Mouse (Mus musculus): ENCODE results near the gene Ggta1.

Gene Ggta1

GRCm38 (mm10) chr2:35462791-35463281 is at the start of gene Ggta1:
TSS of gene Ggta1 (minus strand) at chr2:35463231.
- DNase-seq (ENCODE audit: low spot score in 2 of 2): no peak

GRCm38 (mm10) chr2:35512226-35512625 is 49.2 kb upstream of the Ggta1 start:
- DNase-seq (ENCODE audit: low spot score in 2 of 2): no peak

GRCm38 (mm10) chr2:35510920-35511319 is 47.9 kb upstream of the Ggta1 start:
- DNase-seq (ENCODE audit: low spot score in 2 of 2): no peak

- DNase-seq (ENCODE audit: low spot score in 2 of 2): no peak
These were observed 46.9 kb upstream of the Ggta1 start for GRCm38 (mm10) chr2:35509888-35510287.

GRCm38 (mm10) chr2:35509343-35509667 is 46.3 kb upstream of the Ggta1 start:
- no peak for DNase-seq (ENCODE audit: low spot score in 2 of 2)

GRCm38 (mm10) chr2:35508597-35509342 is 45.7 kb upstream of the Ggta1 start:
- peak in 1 of 2 experiments; percentile 59 for DNase-seq (ENCODE audit: low spot score in 2 of 2)

- no peak for DNase-seq (ENCODE audit: low spot score in 2 of 2)
These were observed 44.1 kb upstream of the Ggta1 start for GRCm38 (mm10) chr2:35507191-35507511.

GRCm38 (mm10) chr2:35506311-35507190 is 43.5 kb upstream of the Ggta1 start:
- DNase-seq (ENCODE audit: low spot score in 2 of 2): no peak

GRCm38 (mm10) chr2:35505519-35506286 is 42.7 kb upstream of the Ggta1 start:
- DNase-seq (ENCODE audit: low spot score in 2 of 2): no peak

GRCm38 (mm10) chr2:35504417-35504776 is 41.4 kb upstream of the Ggta1 start:
- no peak for DNase-seq (ENCODE audit: low spot score in 2 of 2)

- no peak for DNase-seq (ENCODE audit: low spot score in 2 of 2)
These were observed 40.8 kb upstream of the Ggta1 start for GRCm38 (mm10) chr2:35503723-35504416.

- no peak for DNase-seq (ENCODE audit: low spot score in 2 of 2)
These were observed 40.1 kb upstream of the Ggta1 start for GRCm38 (mm10) chr2:35503021-35503722.

- DNase-seq (ENCODE audit: low spot score in 2 of 2): no peak
These were observed 39.5 kb upstream of the Ggta1 start for GRCm38 (mm10) chr2:35502561-35502960.

GRCm38 (mm10) chr2:35499474-35499873 is 36.4 kb upstream of the Ggta1 start:
- no peak for DNase-seq (ENCODE audit: low spot score in 2 of 2)

- no peak for DNase-seq (ENCODE audit: low spot score in 2 of 2)
These were observed 35.9 kb upstream of the Ggta1 start for GRCm38 (mm10) chr2:35498961-35499360.

- no peak for DNase-seq (ENCODE audit: low spot score in 2 of 2)
These were observed 34.7 kb upstream of the Ggta1 start for GRCm38 (mm10) chr2:35497662-35498196.

GRCm38 (mm10) chr2:35496279-35497013 is 33.4 kb upstream of the Ggta1 start:
- DNase-seq (ENCODE audit: low spot score in 2 of 2): no peak

- no peak for DNase-seq (ENCODE audit: low spot score in 2 of 2)
These were observed 32.7 kb upstream of the Ggta1 start for GRCm38 (mm10) chr2:35495486-35496278.

GRCm38 (mm10) chr2:35493566-35493965 is 30.5 kb upstream of the Ggta1 start:
- no peak for DNase-seq (ENCODE audit: low spot score in 2 of 2)
